Mouse (Mus musculus) adrenal gland, adult 2 months (tissue): ENCODE measurements around the gene Calm2. TPM values are rescaled to one million over a fixed set of nuclear protein-coding genes. Genes with fewer than 3 reads are reported as not detected.

Experiments used
- DNase-seq: peaks from one replicate; pipeline ENCODE4 v3.0.0; 2021
- long read RNA-seq: library from polyadenylated mRNA; stranded (forward); transcript quantifications from one replicate; pipeline ENCODE4 v2.0.0, GENCODE M21; 2021
- polyA plus RNA-seq: library from polyadenylated mRNA; depleted of rRNA; stranded (reverse); fragments of >200 nt; gene quantifications from 2 replicates; pipeline ENCODE4 v1.2.3, GENCODE M21; 2012; rRNA removed
- total RNA-seq, 2 experiments: library from RNA; stranded (reverse); gene quantifications; 2 replicates each; pipeline ENCODE4 v1.2.3; 2021

The Calm2 gene
- total RNA-seq, result 100 to 1,000 TPM; 485 to 563 TPM
- 6.4 and 6.8 TPM in 2 replicates for polyA plus RNA-seq
- long read RNA-seq, transcript Calm2-201 (6 exons, 1,205 nt), result major isoform, 371 of 383 reads
- long read RNA-seq, partial matches to known transcripts, result 3 of 383 reads
- long read RNA-seq, other reads (novel, unspliced or antisense), result 5 of 383 reads

DNA sequence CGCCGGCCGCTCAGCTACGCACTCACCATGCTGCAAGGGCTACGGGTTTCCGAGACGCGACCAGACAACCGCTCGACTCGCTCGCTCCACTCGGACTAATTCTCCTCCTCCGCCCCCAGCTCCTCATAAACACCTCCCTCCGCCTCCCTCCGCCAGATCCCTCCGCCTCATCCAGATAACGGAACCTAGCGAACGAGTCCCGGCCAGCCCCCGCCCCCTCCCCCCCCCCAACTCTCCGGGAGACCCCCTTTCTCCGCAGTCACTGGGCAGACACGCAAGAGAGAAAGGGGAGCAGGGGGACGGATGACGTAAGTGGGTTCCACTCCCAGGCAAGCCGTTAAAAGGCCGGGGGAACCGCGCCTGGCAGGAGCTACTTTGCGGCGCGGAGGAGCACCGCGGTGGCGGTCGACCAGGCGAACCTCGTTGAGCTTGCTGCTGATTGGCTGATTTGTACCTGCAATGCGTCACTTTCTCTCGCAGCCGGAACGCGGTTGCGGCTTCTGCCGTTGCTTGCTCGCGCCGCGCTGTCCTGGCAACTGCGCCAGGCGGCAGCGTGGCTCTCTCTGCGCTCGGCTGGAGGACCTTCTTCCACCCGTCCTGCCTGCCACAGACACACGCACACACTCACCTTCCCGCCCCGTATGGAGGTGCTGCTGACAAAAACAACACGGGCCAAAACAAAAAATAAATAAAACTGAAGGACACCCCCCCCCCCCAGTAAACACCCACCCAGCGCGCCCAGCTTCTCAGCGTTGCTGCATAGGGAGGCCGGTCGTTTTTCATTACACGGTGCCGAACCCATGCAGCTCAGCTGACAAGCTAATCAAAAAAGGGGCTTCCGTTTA, at the start of gene Calm2:
TSS of gene Calm2 (minus strand) at position 169 of the 845 bp plus-strand sequence.
- DNase-seq, result peak; percentile 98

DNA sequence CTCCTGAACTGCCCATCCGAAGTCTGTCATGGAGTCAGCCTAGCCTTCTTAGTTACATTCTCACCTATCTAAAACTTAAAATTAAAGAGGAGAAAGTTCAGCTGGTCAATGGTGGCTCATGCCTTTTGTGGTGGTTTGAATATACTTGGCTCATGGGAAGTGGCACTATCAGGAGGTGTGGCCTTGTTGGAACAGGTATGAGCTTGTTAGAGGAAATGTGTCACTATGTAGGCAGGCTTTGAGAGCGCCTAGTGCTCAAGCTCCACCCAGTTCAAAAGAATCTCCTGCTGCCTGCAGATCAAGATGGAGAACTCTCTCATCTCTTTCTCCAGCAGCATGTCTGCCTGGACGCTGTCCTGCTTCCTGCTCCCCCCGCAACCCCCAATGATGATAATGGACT, 48.8 kb upstream of the Calm2 start:
- no peak for DNase-seq

DNA sequence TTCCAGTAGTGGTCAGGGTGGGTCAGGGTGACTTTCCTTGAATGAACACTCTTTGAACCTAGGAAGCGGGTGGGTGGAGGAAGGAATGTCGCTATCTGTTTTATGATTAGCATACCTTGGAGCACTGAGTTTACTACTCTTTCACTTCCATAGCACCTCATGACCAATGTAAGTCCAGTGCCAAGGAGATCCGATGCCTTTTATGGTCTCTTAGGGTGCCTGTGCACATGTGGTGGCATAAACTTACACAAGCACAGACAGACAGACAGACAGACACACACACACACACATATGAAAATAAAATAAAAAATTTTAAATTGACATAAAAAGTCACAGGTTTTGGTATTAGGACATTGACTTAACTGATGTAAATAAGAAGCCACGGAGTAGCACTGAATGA, 47.6 kb upstream of the Calm2 start:
- no peak for DNase-seq

DNA sequence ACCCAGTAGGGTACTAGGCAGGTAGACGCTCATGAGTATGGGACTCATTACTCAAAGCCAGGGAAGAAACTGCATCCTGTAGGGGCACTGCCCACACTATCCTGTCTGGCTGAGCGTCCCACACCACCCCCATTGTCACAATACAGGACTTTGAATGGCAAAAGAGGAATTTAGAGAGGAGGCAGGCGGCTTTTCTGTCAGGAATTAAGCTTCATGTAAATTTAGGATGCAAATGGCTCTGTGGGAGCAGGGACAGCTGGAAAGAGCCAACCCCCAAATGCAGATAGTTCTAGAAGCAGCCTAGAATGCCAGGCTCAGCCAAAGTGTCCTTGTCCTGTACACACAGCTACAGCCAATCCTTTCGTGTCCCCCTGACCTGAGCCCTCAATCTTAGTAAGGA, 45.6 kb upstream of the Calm2 start:
- DNase-seq, result no peak

DNA sequence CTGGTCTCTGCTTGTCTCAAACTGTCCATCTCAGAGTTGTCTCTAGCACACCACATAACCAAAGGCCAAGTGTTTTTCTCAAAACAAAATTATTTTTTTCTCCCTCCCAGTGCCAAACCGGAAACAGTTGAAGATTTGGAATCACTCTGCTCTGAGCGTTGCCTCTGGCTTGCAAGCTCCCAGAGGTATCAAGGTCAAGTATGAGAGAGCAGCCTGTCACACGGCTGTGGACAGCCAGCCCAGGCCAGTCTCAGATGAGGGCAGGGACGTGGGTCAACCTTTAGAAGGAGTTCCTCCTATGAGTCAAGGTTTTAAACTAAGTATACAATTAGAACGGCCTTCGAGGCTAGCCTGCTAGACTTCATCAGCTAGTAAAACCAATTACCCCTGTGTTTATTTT, 43.6 kb upstream of the Calm2 start:
- peak; percentile 78 for DNase-seq

DNA sequence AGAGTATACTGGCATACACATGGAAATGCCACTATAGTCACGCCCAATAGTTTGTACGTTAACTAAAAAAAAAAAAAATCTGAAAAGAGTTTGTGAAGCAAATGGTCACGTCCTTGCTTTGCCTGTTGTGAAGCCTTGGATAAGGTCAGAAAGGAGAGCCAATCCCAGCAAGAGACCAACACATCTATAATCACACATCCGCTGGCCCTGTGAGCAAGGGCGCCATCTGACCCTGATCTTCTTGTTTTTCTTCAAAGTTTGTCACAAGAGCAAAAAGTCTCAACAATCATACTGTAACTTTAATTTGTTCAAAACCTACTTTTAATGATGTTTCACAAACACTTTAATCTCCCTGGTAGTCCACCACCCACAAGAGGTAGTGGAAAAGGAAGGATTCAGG, 39.0 kb upstream of the Calm2 start:
- DNase-seq, result peak; percentile 49

DNA sequence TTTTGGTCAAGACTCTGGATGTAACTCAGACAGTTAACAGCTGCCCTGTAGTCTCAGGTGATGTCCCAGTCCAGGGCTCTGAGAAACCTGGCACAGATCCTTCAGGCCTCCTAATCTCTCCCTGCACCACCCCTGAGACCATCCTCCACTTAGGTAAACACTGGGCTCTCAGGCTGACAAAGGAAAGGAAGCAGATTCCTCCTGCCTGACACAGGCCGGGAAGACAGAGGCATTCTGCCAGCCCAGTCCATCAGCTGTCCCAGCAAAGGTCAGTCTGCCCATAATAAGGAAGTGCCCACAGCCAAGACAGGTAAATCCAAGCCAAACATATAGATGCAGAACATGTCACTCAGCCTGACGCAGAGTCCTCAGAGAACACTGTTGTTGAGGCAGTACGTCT, 36.1 kb upstream of the Calm2 start:
- peak; percentile 36 for DNase-seq

DNA sequence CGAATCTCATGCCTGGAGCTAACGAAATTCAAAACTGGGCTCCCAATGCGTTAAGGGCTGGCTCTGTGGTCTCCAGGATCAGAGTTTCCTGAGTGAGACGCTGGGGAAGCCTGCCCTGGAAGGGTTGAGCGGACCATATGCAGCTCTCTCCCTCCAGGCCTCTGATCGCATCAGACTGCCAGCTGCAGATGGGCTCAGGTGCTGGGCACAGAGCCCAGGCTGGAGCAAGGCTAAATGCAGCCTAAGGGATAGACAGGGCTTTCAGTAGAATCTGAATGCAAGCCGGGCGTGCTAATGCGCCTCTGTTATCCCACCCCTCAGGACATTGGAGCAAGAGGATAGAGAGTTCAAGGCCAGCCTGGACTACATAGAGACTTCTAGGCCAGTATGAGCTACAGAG, 31.8 kb upstream of the Calm2 start:
- DNase-seq, result peak; percentile 39

DNA sequence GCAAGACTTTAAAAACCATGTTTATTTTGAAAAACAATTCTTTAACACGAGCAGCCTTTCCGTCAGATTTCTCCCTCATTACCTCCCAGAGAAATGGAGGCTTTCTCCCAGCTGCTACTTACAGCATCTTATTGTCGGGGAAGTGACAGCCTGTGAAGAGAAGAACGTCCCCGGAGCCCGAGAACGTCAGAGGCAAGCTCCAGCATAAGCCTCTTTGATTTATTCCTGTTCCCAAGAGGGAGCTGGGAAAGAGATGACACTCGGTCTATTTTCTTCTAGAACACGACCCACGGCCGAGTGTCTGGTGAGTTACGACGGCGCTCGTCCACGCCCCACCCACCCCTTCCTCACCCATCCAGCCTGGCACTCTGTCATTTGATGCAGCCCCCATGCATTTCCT, 30.9 kb upstream of the Calm2 start:
- DNase-seq, result no peak

DNA sequence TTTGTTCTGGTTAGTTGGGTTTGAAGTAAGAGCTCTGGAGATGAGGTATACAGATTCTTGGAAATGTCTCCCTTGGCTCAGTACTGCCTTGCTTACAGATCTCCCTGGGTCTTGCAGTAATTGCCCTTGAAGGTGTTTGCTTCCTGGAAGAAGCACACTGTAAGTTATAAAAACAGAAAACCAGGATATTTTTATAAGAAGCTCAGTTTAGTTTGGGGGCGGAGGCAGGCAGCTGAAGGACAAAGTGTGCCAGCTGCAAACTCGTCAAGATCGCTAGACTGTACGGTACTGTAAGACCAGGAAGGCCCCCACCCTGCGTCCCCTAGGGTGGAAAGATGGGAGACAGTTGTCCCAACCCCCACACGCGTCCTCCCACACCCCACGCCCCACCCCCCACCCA, 28.6 kb upstream of the Calm2 start:
- no peak for DNase-seq

DNA sequence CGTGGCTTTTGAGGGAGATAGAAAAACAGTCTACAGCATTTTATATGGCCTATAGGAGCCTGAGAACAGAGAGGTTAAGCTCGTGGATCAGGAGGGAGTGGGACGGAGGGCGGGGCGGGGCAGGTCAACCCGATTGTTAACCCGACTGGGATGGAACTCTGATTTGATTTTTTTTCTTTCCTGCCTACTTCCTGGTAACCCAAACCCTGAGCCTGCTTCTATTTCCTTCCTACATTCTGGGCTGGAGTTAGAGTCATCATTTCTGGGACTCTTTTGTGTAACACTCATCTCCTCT, 27.7 kb upstream of the Calm2 start:
- DNase-seq, result no peak

DNA sequence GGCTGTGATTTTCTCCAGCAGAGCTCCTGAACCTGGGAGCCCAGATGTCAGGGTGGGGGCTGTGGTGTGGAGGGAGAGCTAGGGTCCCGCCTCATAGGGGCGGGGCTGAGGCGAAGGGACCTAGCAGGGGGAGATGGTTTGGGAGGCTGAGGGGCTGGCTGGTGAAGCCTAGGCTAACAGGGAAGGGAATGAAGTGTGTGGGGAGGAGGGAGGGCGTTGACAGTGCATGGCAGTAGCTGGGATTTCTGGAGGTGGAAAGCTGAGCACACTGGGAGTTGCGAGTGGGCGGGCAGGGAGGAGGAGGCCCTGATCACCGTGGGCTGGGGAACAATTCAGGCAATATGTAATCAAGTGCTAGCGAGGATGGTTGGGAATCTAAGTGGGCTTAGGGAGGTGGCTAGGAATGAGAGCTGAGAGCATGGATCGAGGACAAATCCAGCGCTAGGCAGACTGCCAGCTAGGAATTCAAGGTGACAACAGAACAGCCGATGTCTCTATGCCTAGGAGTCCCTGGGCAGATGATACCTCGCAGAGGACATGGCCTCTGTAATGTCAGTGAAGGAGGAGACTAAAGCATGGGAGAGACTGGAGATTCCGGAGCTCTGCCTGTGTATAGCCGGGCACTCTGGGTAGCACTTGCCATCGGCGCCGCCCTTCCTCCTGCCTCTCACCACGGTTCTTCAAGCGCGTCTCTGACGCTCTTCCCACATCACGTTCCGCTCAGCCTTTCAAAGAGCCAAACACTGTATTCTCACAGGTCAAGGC, 27.2 kb upstream of the Calm2 start:
- DNase-seq, result peak; percentile 68

DNA sequence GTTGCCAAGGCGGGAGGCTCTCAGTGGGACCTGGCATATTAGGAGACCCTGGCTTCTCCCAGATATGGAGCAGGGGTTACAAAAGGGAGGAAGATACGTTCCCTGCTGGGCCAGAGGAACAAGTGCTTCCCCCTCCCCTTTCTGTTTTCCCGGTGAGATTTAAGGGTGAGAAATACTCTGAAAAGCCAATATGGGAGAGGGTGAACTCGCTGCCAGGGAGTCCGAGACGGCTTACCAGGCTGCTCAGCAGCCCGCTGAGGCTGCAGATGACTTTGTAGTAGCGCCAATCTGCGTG, 26.7 kb upstream of the Calm2 start:
- DNase-seq, result no peak

DNA sequence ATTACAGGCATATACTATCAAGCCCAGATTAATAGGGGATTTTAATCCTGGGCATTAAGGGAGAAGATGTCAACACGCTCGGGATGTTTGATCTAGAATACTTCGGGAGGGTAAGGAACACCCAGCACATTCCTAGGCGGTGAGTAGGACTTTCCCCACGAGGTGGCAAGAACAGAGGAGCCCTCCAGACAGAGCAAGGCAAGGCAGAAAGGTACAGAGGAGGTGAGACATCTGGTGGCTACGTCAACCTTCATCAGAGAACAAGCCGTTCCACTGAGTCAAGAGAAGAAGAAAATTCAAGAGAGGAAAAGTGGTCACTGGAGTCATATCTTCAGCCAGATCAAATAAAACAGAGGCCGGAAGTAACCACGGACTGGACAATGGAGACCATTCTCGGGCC, 26.1 kb upstream of the Calm2 start:
- DNase-seq, result no peak

DNA sequence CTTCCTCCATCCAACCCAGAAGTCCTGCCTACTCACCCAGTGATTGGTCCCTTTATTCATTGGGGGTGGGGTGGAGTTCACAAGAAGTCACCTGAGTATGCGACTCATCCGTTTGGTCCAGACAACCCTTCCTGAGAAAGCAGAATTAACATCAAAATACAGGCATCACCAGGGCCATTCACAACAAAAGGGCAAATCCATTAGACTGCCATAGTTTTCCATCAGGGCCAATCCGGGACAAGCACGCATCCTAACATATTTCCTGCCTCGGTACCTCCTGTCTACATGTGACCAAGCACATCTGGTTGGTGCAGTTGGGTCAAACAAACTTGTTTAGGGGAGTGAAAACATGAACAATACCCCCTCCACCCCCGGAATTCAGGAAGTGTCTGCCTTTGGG, 24.9 kb upstream of the Calm2 start:
- no peak for DNase-seq

DNA sequence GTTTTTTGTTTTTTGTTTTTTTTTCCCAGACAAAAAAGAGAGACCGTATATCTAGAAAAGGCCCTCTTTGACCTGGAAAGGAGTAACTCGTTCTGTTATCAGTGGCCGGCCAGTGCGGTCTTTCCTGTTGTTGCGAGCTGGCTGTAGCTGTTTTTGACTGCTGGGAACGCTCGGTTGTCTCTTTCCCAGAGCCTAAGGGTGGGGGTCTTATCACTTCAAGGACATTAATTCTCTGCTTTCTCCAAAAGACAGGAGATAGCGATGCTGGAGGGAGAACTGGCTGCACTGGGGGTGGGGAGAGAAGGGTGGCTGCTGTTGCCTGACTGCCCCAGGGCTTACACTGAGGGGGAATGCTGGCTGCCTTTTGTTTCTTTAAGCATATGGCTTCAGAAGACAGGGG, 24.1 kb upstream of the Calm2 start:
- DNase-seq, result no peak

DNA sequence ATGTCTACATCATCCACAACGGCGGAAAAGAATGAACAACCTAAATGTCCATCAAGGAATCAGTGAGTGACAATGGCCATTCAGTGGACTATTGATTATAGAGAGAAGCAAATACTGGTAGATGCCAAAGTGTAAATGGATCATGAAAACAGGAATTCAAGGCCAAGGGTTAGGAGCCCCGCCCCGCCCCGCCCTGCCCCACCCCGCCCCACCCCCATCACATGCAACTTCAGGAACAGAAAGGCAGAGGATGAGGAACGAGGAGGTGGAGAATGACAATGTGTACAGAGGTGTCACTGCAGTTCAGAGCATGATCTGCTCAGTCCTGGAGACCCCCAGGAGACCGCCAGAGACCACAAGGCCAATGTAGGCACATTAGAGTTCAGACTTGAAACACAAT, 23.5 kb upstream of the Calm2 start:
- DNase-seq, result no peak

DNA sequence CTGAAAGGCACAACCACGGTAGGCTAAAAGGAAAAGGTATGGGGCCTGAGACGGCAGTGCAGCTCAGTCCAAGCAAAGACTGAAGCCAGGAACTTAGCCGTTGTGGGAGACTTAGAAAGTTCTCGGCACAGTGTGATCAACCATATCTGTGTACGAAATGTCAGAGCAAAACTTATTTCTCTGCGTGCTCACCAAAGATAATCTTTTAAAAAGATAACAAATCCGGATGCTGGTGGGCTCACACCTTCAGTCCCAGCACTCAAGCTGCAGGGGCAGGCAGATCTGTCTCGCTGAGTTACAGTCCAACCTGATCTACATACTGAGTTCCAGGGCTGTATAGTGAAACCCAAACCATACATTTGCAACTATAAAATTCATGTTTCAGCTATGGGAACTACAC, 22.7 kb upstream of the Calm2 start:
- DNase-seq, result no peak

DNA sequence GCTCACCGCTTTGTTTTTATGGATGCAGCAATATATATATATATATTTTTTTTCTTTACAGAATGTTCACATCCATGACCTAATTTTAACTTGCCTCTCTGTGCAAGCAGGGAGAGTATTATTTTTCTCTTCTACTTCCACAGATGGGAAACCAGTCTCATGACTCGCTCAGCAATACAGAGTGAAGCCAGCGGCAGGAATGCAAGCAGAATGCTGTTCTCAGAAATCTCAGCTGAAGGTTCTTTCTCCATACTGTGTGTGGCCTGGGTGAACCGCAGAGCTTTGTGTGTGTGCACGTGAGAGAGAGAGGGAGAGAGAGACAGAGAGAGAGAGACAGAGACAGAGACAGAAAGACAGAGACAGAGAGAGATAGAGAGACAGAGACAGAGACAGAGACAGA, 21.9 kb upstream of the Calm2 start:
- no peak for DNase-seq

DNA sequence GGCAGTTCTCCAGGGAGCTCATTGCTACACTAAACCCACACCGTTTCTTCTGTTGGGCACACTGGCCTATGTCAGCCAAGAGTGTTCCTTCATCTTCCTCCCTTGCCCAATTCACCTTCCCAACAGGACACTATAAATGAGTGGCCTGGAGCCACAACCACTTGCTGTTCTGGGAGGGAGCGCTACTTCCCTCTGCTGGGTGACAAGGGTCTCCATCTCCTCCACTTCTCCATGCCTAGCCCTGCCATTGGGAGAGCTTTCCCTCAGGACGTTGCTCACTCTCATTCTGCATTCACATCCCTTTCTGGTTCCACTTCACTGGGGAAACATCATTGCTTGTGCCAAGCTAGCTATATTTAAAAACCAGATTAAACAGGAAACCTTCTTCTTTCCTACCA, 14.8 kb upstream of the Calm2 start:
- no peak for DNase-seq

DNA sequence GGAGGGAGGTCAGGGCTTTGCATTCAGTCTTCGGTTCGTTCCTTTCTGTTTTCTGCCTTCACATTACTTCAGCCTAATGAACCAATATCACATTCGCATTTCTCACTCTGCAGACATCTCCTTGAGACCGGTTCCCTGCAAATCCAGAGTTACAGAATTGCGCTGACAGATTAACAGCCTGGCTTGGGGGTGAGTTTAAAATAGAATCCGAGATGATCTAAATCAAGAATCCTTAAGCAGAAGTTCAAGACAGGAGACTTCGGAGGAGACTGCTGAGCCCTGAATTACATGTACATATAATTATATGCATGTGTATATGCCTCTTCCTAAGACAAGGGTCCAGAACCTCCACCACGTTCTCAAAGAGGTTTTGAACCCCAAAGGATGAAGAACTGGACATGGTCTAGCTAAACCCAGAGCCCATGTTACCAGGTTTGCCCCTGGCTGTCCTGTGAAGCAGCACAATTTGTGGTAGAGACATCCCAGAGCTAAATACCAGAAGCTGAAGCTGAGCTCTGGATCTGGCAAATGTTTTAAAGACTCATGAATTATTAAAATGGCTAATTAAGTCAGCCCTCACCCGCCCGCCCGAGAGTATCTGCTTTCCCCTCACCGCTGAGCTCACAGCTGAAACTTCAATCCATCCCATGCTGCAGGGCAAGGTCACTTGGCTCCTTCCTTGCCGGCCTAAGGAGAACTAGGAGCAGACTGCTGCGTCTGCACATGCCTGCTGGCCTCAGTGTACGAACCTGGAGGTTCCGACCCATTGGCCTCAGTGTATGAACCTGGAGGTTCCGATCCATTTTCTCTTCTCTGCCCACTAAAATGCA, 14.1 kb upstream of the Calm2 start:
- DNase-seq, result no peak

DNA sequence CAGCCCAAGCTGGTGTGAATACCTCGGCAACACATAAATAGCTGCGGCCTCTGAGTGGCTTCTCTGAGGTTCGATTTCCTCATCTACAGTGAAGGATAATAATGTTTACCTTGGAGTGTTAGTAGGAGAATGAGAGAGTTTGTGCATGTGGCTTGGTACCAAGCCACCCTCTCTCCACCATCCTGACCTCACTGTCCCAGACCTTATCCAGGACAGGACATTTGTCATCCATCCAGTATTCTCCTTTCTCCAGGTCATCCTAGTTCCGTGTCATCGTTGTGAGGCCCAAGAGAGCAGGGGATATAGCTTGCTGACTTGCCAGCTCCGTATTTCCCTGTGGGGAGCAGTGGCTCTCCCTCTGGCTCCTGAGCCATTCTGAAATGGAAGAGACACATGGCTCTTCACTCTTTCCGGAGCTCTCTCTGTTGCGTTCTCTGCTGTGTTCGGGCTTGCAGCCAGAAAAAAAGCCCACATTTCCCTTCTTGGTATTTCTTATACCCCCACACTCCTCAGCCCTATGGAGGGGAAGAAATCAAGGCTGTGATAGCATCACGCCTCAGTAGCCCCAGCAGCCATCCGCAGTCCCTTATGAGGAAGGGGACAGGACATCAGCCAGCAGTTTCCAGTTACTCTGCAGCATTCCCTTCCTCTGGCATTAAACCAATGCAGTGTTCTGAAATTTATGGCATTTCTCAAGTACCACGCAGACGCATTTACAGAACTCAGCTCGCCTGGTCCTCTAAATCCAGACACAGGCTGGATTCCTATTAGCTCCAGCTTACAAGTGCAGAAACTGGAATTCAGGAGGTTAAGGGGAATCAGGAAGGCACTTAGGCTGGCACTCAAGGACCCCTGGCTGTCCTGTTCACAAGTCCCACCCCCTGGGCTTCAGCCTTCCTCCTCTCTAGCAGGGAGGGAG, 13.3 kb upstream of the Calm2 start:
- peak; percentile 44 for DNase-seq
